Comparison of ENCODE assay signal across 24 mouse cellular contexts in genomic region chr10:94915746-94916145, GRCm38 (mm10). TPM values are rescaled to one million over a fixed set of nuclear protein-coding genes. Genes with fewer than 3 reads are reported as not detected.
DNase-seq lines count a peak whose midpoint lies in the region; ATAC-seq and TF ChIP-seq lines count a peak whose summit lies in the region.
"Had no signal": no experiment of that assay in that cellular context is flagged by ENCODE, and none has a peak within 500 bp of the region (broad histone marks: within the 10 kb centered on the region; RNA-seq: fewer than 3 reads in every experiment).

No protein-coding gene starts in this region.

- in situ Hi-C loops in CH12.LX (cut with MboI; ENCODE audit: low pct_ligation_motif_present, low pct_unique_long_range_greater_than_20kb, low sequenced_read_pairs): no loop called here

- no peak; the same call in 1 of the 2 replicates for TF ChIP-seq RAD21 in CH12.LX (IDR thresholded peaks at IDR 0.05; ENCODE audit: low read depth, low read length)

- TF ChIP-seq POLR2A in CH12.LX (IDR thresholded peaks at IDR 0.05; ENCODE audit: low read depth, low read length): no peak; the same call in 1 of the 2 replicates

- no peaks in the 10 kb centered on the region for H3K36me3 ChIP-seq in liver, embryonic 15.5 days (replicated peaks)
- no peaks in the 10 kb centered on the region for H3K36me3 ChIP-seq in liver, embryonic 11.5 days (ENCODE audit: control insufficient read depth, insufficient read depth, low read length)
- H3K36me3 ChIP-seq in CH12.LX (replicated peaks in 1 of 2; ENCODE audit: control insufficient read depth in 1 of 2, insufficient read depth in 1 of 2, low read length in 1 of 2): no peaks in the 10 kb centered on the region
- no peaks in the 10 kb centered on the region for H3K36me3 ChIP-seq in liver, embryonic 16.5 days (ENCODE audit: control insufficient read depth, insufficient read depth)
- no peaks in the 10 kb centered on the region for H3K36me3 ChIP-seq in midbrain, embryonic 16.5 days (ENCODE audit: control insufficient read depth, insufficient read depth, low read length)
- H3K36me3 ChIP-seq: forebrain, embryonic 10.5 days had no signal

- no peak overlapping the region for H3K9ac ChIP-seq in liver, embryonic 15.5 days
- no peak overlapping the region for H3K9ac ChIP-seq in liver, embryonic 11.5 days (ENCODE audit: low read depth, low read length)
- 0 out of 2 replicates have a peak overlapping the region, but pooled peaks have one; percentile 69 for H3K9ac ChIP-seq in CH12.LX (ENCODE audit: insufficient read depth, low read depth)
- H3K9ac ChIP-seq in liver, embryonic 16.5 days (ENCODE audit: low read depth, low read length): no peak overlapping the region
- no peak overlapping the region for H3K9ac ChIP-seq in midbrain, embryonic 16.5 days (ENCODE audit: low read depth, low read length)
- H3K9ac ChIP-seq: forebrain, embryonic 13.5 days; forebrain, postnatal 0 days; hindbrain, embryonic 13.5 days had no signal

- no peaks in the 10 kb centered on the region for H3K9me3 ChIP-seq in liver, embryonic 15.5 days (replicated peaks)
- H3K9me3 ChIP-seq in liver, embryonic 11.5 days (ENCODE audit: control insufficient read depth, low read length): no peaks in the 10 kb centered on the region
- no peaks in the 10 kb centered on the region for H3K9me3 ChIP-seq in CH12.LX (replicated peaks; ENCODE audit: low read length)
- H3K9me3 ChIP-seq in liver, embryonic 16.5 days (replicated peaks; ENCODE audit: control insufficient read depth, low read length): no peaks in the 10 kb centered on the region
- H3K9me3 ChIP-seq in midbrain, embryonic 16.5 days (replicated peaks; ENCODE audit: control insufficient read depth, low read length, poor library complexity, severe bottlenecking): no peaks in the 10 kb centered on the region
- H3K9me3 ChIP-seq: forebrain, embryonic 10.5 days; forebrain, embryonic 13.5 days; G1E; hindbrain, embryonic 10.5 days; hindbrain, embryonic 13.5 days had no signal

- H3K27ac ChIP-seq in liver, embryonic 15.5 days (replicated peaks): peak overlapping the region; percentile 88
- no peak overlapping the region for H3K27ac ChIP-seq in liver, embryonic 11.5 days (ENCODE audit: low read depth, low read length)
- peak overlapping the region; percentile 99 for H3K27ac ChIP-seq in CH12.LX (ENCODE audit: insufficient read depth, low read depth)
- H3K27ac ChIP-seq in liver, embryonic 16.5 days (ENCODE audit: low read length): peak overlapping the region; percentile 15; the same call in 1 of the 2 replicates
- no peak overlapping the region for H3K27ac ChIP-seq in midbrain, embryonic 16.5 days (ENCODE audit: low read length)
- H3K27ac ChIP-seq: forebrain, embryonic 10.5 days; forebrain, embryonic 13.5 days; hindbrain, embryonic 10.5 days; hindbrain, embryonic 13.5 days had no signal

- H3K4me3 ChIP-seq in liver, embryonic 15.5 days (replicated peaks): no peak overlapping the region
- no peak overlapping the region for H3K4me3 ChIP-seq in liver, embryonic 11.5 days (ENCODE audit: low read depth, low read length)
- peak overlapping the region in 1 of 3 experiments; percentile 19 for H3K4me3 ChIP-seq in CH12.LX (replicated peaks in 1 of 3; ENCODE audit: low read depth in 2 of 3, low read length in 2 of 3, poor library complexity in 1 of 3)
- no peak overlapping the region for H3K4me3 ChIP-seq in liver, embryonic 16.5 days (ENCODE audit: low read depth, low read length)
- no peak overlapping the region for H3K4me3 ChIP-seq in midbrain, embryonic 16.5 days (ENCODE audit: low read depth, low read length)
- H3K4me3 ChIP-seq: forebrain, embryonic 10.5 days; forebrain, embryonic 13.5 days; hindbrain, embryonic 10.5 days; hindbrain, embryonic 13.5 days had no signal

- TF ChIP-seq EP300 in CH12.LX (IDR thresholded peaks at IDR 0.05; ENCODE audit: low read length): peak; percentile 94

- H3K79me2 ChIP-seq in CH12.LX (replicated peaks; ENCODE audit: control insufficient read depth, extremely low read depth, insufficient read depth, poor library complexity, severe bottlenecking): peaks cover 7% of the 10 kb centered on the region

- TF ChIP-seq CTCF in CH12.LX (conservative IDR thresholded peaks at IDR 0.05 in 1 of 2, IDR thresholded peaks at IDR 0.05 in 1 of 2; ENCODE audit: low read depth in 2 of 2, low read length in 2 of 2): no peak

- DNase-seq in frontal cortex, postnatal 14 days (ENCODE audit: low spot score in 2 of 2): no peak
- no peak for DNase-seq in liver, embryonic 11.5 days (ENCODE audit: low spot score)
- DNase-seq in CH12.LX (ENCODE audit: extremely low read depth): peak; percentile 68
- no peak for DNase-seq in heart, postnatal 36 days
- DNase-seq: adrenal gland, postnatal 10 days; adrenal gland, postnatal 36 days; cerebellum, adult 18-20 months; cerebellum, adult 9-10 months; cerebellum, postnatal 14 days; forebrain, postnatal 0 days; gastrocnemius, postnatal 10 days; gastrocnemius, postnatal 36 days had no signal

- intact Hi-C loops in heart, postnatal 36 days (cut with DNase I): no loop called here

- 81% methylated on average over 6 of the region's 6 CpGs for WGBS in liver, embryonic 15.5 days (ENCODE audit: insufficient replicate concordance)
- 83% methylated on average over 6 of the region's 6 CpGs for WGBS in liver, embryonic 11.5 days
- 69% methylated on average over 6 of the region's 6 CpGs for WGBS in liver, embryonic 16.5 days (ENCODE audit: insufficient replicate concordance)
- WGBS in midbrain, embryonic 16.5 days: 93% methylated on average over 6 of the region's 6 CpGs

- H3K4me2 ChIP-seq in liver, embryonic 15.5 days: no peak overlapping the region
- H3K4me2 ChIP-seq in liver, embryonic 11.5 days: no peak overlapping the region
- H3K4me2 ChIP-seq in CH12.LX (ENCODE audit: insufficient read depth, low read depth, poor library complexity, severe bottlenecking): peak overlapping the region; percentile 54
- no peak overlapping the region for H3K4me2 ChIP-seq in liver, embryonic 16.5 days (ENCODE audit: low read depth, low read length)
- no peak overlapping the region for H3K4me2 ChIP-seq in midbrain, embryonic 16.5 days (ENCODE audit: low read length)
- H3K4me2 ChIP-seq: forebrain, embryonic 13.5 days; heart, embryonic 11.5 days; hindbrain, embryonic 13.5 days had no signal

- ATAC-seq in frontal cortex, adult (ENCODE audit: low TSS enrichment): peak; percentile 56
- ATAC-seq in liver, embryonic 15.5 days (ENCODE audit: insufficient read depth): no peak
- no peak for ATAC-seq in liver, embryonic 11.5 days (replicated peaks; ENCODE audit: low FRiP score)
- no peak for ATAC-seq in liver, embryonic 16.5 days (ENCODE audit: low read depth)
- no peak for ATAC-seq in midbrain, embryonic 16.5 days
- ATAC-seq: forebrain, embryonic 13.5 days; forebrain, postnatal 0 days; hindbrain, embryonic 16.5 days; Patski had no signal

- dilution Hi-C loops in CH12.LX (cut with MboI; ENCODE audit: extremely low pct_ligation_motif_present, extremely low pct_unique_long_range_greater_than_20kb, low sequenced_read_pairs): loop anchor here (25.0 kb wide), 1 partner anchor 103 kb away; no protein-coding TSS in a partner anchor

- H3K27me3 ChIP-seq in liver, embryonic 15.5 days: no peaks in the 10 kb centered on the region
- H3K27me3 ChIP-seq in liver, embryonic 11.5 days (replicated peaks; ENCODE audit: control insufficient read depth, insufficient read depth, low read length): no peaks in the 10 kb centered on the region
- no peaks in the 10 kb centered on the region for H3K27me3 ChIP-seq in CH12.LX (replicated peaks)
- H3K27me3 ChIP-seq in liver, embryonic 16.5 days (ENCODE audit: control insufficient read depth, insufficient read depth, low read depth, low read length): no peaks in the 10 kb centered on the region
- H3K27me3 ChIP-seq in midbrain, embryonic 16.5 days (ENCODE audit: control insufficient read depth, insufficient read depth, low read depth, low read length): no peaks in the 10 kb centered on the region
- H3K27me3 ChIP-seq: forebrain, embryonic 13.5 days; hindbrain, embryonic 13.5 days; Patski had no signal

- peaks cover 88% of the 10 kb centered on the region for H3K4me1 ChIP-seq in liver, embryonic 15.5 days (replicated peaks)
- H3K4me1 ChIP-seq in liver, embryonic 11.5 days (replicated peaks; ENCODE audit: control insufficient read depth, insufficient read depth, low read length): peaks cover 34% of the 10 kb centered on the region
- H3K4me1 ChIP-seq in CH12.LX (ENCODE audit: control insufficient read depth in 1 of 2, insufficient read depth in 2 of 2): peaks cover 31 to 87% of the 10 kb centered on the region in 2 experiments
- peaks cover 76% of the 10 kb centered on the region for H3K4me1 ChIP-seq in liver, embryonic 16.5 days (ENCODE audit: control insufficient read depth, low read depth, low read length)
- 0 out of 2 replicates have a peak, but pooled peaks cover 5% of the 10 kb centered on the region for H3K4me1 ChIP-seq in midbrain, embryonic 16.5 days (ENCODE audit: control insufficient read depth, insufficient read depth, low read length)
- H3K4me1 ChIP-seq: forebrain, embryonic 13.5 days had no signal

TF ChIP-seq in CH12.LX, 34 proteins besides CTCF, POLR2A, EP300 and RAD21 (continues in another document):
- no peak for TF ChIP-seq GABPA (IDR thresholded peaks at IDR 0.05; ENCODE audit: insufficient replicate concordance, low read depth, low read length)
- TF ChIP-seq JUND (conservative IDR thresholded peaks at IDR 0.05; ENCODE audit: low read depth, low read length): peak; percentile 84
- TF ChIP-seq POLR2AphosphoS2 (IDR thresholded peaks at IDR 0.05; ENCODE audit: low read depth, low read length): no peak
- no peak for TF ChIP-seq ZMIZ1 (IDR thresholded peaks at IDR 0.05; ENCODE audit: low read depth, low read length)
- TF ChIP-seq HCFC1 (IDR thresholded peaks at IDR 0.05; ENCODE audit: low read depth, low read length): no peak; the same call in 1 of the 2 replicates
- TF ChIP-seq ZNF384 (IDR thresholded peaks at IDR 0.05; ENCODE audit: low read depth, low read length): peak; percentile 71
- peak; percentile 55; the same call in 1 of the 2 replicates for TF ChIP-seq MAZ (IDR thresholded peaks at IDR 0.05; ENCODE audit: low read depth, low read length)
- no peak for TF ChIP-seq NRF1 (IDR thresholded peaks at IDR 0.05; ENCODE audit: low read depth, low read length)
- no peak; the same call in 1 of the 2 replicates for TF ChIP-seq CHD2 (IDR thresholded peaks at IDR 0.05; ENCODE audit: low read length)
- TF ChIP-seq NELFE (IDR thresholded peaks at IDR 0.05; ENCODE audit: low read depth, low read length): no peak
- TF ChIP-seq SMC3 (IDR thresholded peaks at IDR 0.05; ENCODE audit: low read depth, low read length): no peak

RNA-seq across cellular contexts. Expression of gene Plxnc1, which starts 28.9 kb away (rescaled TPM):
- 2.1 and 2.2 TPM in 2 replicates for polyA plus RNA-seq in liver, embryonic 15.5 days (2015; fragmentation: Nextera tagmentation; extraction: Ambion mirVana)
- polyA plus RNA-seq in liver, embryonic 11.5 days (2014; fragmentation: Nextera tagmentation; extraction: Ambion mirVana): 5.3 and 6.0 TPM in 2 replicates
- total RNA-seq in CH12.LX (2012; rRNA removed): 33.0 and 38.4 TPM in 2 replicates
- 31.2 and 34.4 TPM in 2 replicates for total RNA-seq in CH12.LX (2014; rRNA removed)
- polyA plus RNA-seq in CH12.LX (2012; ENCODE audit: insufficient read length, low read depth): 26.6 and 27.6 TPM in 2 replicates
- polyA plus RNA-seq in liver, embryonic 16.5 days (2015; fragmentation: Nextera tagmentation; extraction: Ambion mirVana): 1.5 TPM in 2 replicates
- polyA plus RNA-seq in midbrain, embryonic 16.5 days (2015; fragmentation: Nextera tagmentation; extraction: Ambion mirVana): 14.6 and 15.4 TPM in 2 replicates
- total RNA-seq in heart, postnatal 36 days (2021): 1 to 10 TPM; 2.0 to 3.0 TPM

Comparison
In these comparisons a context has a peak if more than half of its experiments do, and no peak if none do; other contexts are left out.
1. H3K27ac ChIP-seq: peak in liver, embryonic 15.5 days (single experiment), CH12.LX (single experiment) and liver, embryonic 16.5 days (single experiment); none in liver, embryonic 11.5 days (single experiment) and midbrain, embryonic 16.5 days (single experiment).